Mouse (Mus musculus) cerebellum, adult 2 months (tissue): Measurements from ENCODE around the gene Ndufaf5. TPM values are rescaled to one million over a fixed set of nuclear protein-coding genes. Genes with fewer than 3 reads are reported as not detected.

ENCODE experiments used
- DNase-seq, 2 experiments: peaks; one replicate each; pipeline ENCODE4 v3.0.0; 2021
- H3K27ac ChIP-seq: fragments of 200-500 bp; 2 replicates; pipeline ENCODE4 v1.5.1; 2012; ENCODE audit warnings: low read length, control low read depth, inconsistent platforms; ENCODE audit not compliant: insufficient read depth
- H3K27me3 ChIP-seq: fragments of 200-500 bp; 2 replicates; pipeline ENCODE4 v1.6.1; 2012; ENCODE audit warnings: inconsistent platforms, mild to moderate bottlenecking, low read length, moderate library complexity; ENCODE audit not compliant: control insufficient read depth, insufficient read depth
- H3K4me1 ChIP-seq: fragments of 200-500 bp; 2 replicates; pipeline ENCODE4 v1.6.1; 2011; ENCODE audit warnings: low read length; ENCODE audit not compliant: control insufficient read depth, insufficient read depth
- H3K4me3 ChIP-seq: fragments of 200-500 bp; replicated peaks from 2 replicates; pipeline ENCODE3; 2011; ENCODE audit warnings: mild to moderate bottlenecking, low read depth, low read length, control low read depth; ENCODE audit not compliant: insufficient read depth
- CTCF ChIP-seq: fragments of 200-500 bp; IDR thresholded peaks from 2 replicates; pipeline ENCODE4 v1.5.1; 2011; ENCODE audit warnings: low read depth, mild to moderate bottlenecking, control low read depth, low read length, moderate library complexity, borderline replicate concordance; ENCODE audit not compliant: insufficient read depth
- POLR2A ChIP-seq: fragments of 200-500 bp; IDR thresholded peaks from 2 replicates; pipeline ENCODE4 v1.6.1; 2011; ENCODE audit warnings: low read length, control low read depth, borderline replicate concordance; ENCODE audit not compliant: insufficient read depth
- WGBS: fragments of 180-500 bp; shearing (Covaris S2); methylation state at CpG from one replicate; pipeline ENCODE4 v1.1.7; 2018; 5-methylcytosine and 5-hydroxymethylcytosine counted together
- polyA plus RNA-seq: library from polyadenylated mRNA; depleted of rRNA; stranded (reverse); fragments of >200 nt; gene quantifications from 2 replicates; pipeline ENCODE4 v1.2.3, GENCODE M21; 2012; rRNA removed

Ndufaf5 gene
- polyA plus RNA-seq, 1 experiment: 58.2 TPM

GRCm38 (mm10) chr2:140242398-140242797, 71.9 kb downstream of the Ndufaf5 start:
- H3K27me3 ChIP-seq: no peaks in the 10 kb centered on the region
- WGBS: 66% methylated on average over 5 of the region's 5 CpGs

GRCm38 (mm10) chr2:140243105-140243504, 72.7 kb downstream of the Ndufaf5 start:
- 88% methylated on average over 5 of the region's 5 CpGs for WGBS
- TF ChIP-seq POLR2A (no peak), CTCF (no peak)
- Histone ChIP-seq H3K4me1 (no peaks in the 10 kb centered on the region), H3K4me3 (no peak overlapping the region), H3K27ac (no peak overlapping the region), H3K27me3 (no peaks in the 10 kb centered on the region)
- DNase-seq: no peak

More at GRCm38 (mm10) chr2:140242398-140242797, 71.9 kb downstream of the Ndufaf5 start:
- no peak for TF ChIP-seq POLR2A
- TF ChIP-seq CTCF: no peak
- H3K27ac ChIP-seq: no peak overlapping the region
- H3K4me1 ChIP-seq: no peaks in the 10 kb centered on the region
- no peak overlapping the region for H3K4me3 ChIP-seq
- DNase-seq: no peak

Other genes with a start within 250 kb of the Ndufaf5 start
- 14.5 and 16.4 TPM in 2 replicates for gene Tasp1, start 103.8 kb upstream of the Ndufaf5 start, polyA plus RNA-seq
- not detected in 2 replicates for gene Gm17374, start 18.6 kb upstream of the Ndufaf5 start, polyA plus RNA-seq
- 15.1 and 15.4 TPM in 2 replicates for gene Esf1, start 85 bp upstream of the Ndufaf5 start, polyA plus RNA-seq
- not detected in 2 replicates for gene Sel1l2, start 219.1 kb downstream of the Ndufaf5 start, polyA plus RNA-seq
- 20.2 and 21.1 TPM in 2 replicates for gene Macrod2, start 224.7 kb downstream of the Ndufaf5 start, polyA plus RNA-seq